Mouse (Mus musculus) heart, postnatal 0 days (tissue): ENCODE results near the gene Kcnk1. TPM values are rescaled to one million over a fixed set of nuclear protein-coding genes. Genes with fewer than 3 reads are reported as not detected.

Experiments used
- ATAC-seq: fragments of 200-750 bp; cut with Nextera tagmentation; 2 replicates; pipeline ENCODE4 v1.8.0; 2017; ENCODE audit warnings: low read depth, moderate number of reproducible peaks, moderate library complexity; ENCODE audit not compliant: insufficient read depth
- DNase-seq: peaks from one replicate; pipeline ENCODE4 v3.0.0-alpha.2; 2016; ENCODE audit warnings: low spot score
- H3K27ac ChIP-seq: fragments of 300-500 bp; sonication (generic); 2 replicates; pipeline ENCODE4 v1.5.1; 2014; ENCODE audit warnings: low read depth, mild to moderate bottlenecking
- H3K27me3 ChIP-seq: fragments of 300-500 bp; sonication (generic); 2 replicates; pipeline ENCODE4 v1.6.1; 2014; ENCODE audit warnings: low read length, mixed read lengths; ENCODE audit not compliant: control insufficient read depth, insufficient read depth
- H3K36me3 ChIP-seq: fragments of 300-500 bp; sonication (generic); replicated peaks from 2 replicates; pipeline ENCODE4 v1.6.1; 2014; ENCODE audit warnings: low read length, mixed read lengths; ENCODE audit not compliant: control insufficient read depth, insufficient read depth
- H3K4me1 ChIP-seq: fragments of 300-500 bp; sonication (generic); 2 replicates; pipeline ENCODE4 v1.6.1; 2014; ENCODE audit warnings: antibody characterized with exemption; ENCODE audit not compliant: control insufficient read depth, insufficient read depth
- H3K4me2 ChIP-seq: fragments of 300-500 bp; sonication (generic); 2 replicates; pipeline ENCODE4 v1.6.1; 2014; ENCODE audit warnings: low read depth, mild to moderate bottlenecking, low read length, moderate library complexity
- H3K4me3 ChIP-seq: fragments of 300-500 bp; sonication (generic); 2 replicates; pipeline ENCODE4 v1.5.1; 2014; ENCODE audit warnings: low read depth, low read length
- H3K9ac ChIP-seq: fragments of 300-500 bp; sonication (generic); replicated peaks from 2 replicates; pipeline ENCODE4 v1.6.1; 2014; ENCODE audit warnings: low read depth, low read length, mixed read lengths
- H3K9me3 ChIP-seq: fragments of 300-500 bp; sonication (generic); replicated peaks from 2 replicates; pipeline ENCODE4 v1.6.1; 2016; ENCODE audit warnings: low read length; ENCODE audit not compliant: control insufficient read depth
- CTCF ChIP-seq: IDR thresholded peaks from 2 replicates; pipeline ENCODE4 v1.5.1; 2016; ENCODE audit warnings: antibody characterized with exemption, control low read depth, low read depth
- EP300 ChIP-seq: IDR thresholded peaks from 2 replicates; pipeline ENCODE4 v1.6.1; 2016; ENCODE audit warnings: antibody characterized with exemption, low read depth
- WGBS: fragments of 180-500 bp; shearing (Covaris S2); extraction: QIAGEN DNeasy Blood & Tissue Kit; methylation state at CpG from one replicate; pipeline ENCODE4 v1.1.7; 2014; 5-methylcytosine and 5-hydroxymethylcytosine counted together
- polyA plus RNA-seq: library from polyadenylated mRNA; unstranded; fragments of >200 nt; fragmentation: Nextera tagmentation; extraction: Ambion mirVana; gene quantifications from 2 replicates; pipeline ENCODE4 v1.2.1, GENCODE M21; 2015
- total RNA-seq: library from RNA; depleted of rRNA; stranded (reverse); fragments of >200 nt; gene quantifications from 2 replicates; pipeline ENCODE4 v1.2.3, GENCODE M21; 2014; ENCODE audit warnings: low replicate concordance; rRNA removed

The Kcnk1 gene
- total RNA-seq (0.12 and 10.5 TPM in 2 replicates), polyA plus RNA-seq (0.55 and 0.78 TPM in 2 replicates)

- H3K4me2 ChIP-seq, result peak within 1 kb of the TSS; percentile 85
- peak within 1 kb of the TSS; percentile 42; the same call in 1 of the 2 replicates for H3K9ac ChIP-seq
- no peaks in the 10 kb centered on the region for H3K9me3 ChIP-seq
- no peak for ATAC-seq
- H3K27ac ChIP-seq, result no peak within 1 kb of the TSS
- peaks cover 65% of the 10 kb centered on the region for H3K27me3 ChIP-seq
- TF ChIP-seq EP300 (no peak), CTCF (no peak)
- no peak for DNase-seq
- peak within 1 kb of the TSS; percentile 53 for H3K4me3 ChIP-seq
- peaks cover 10% of the 10 kb centered on the region for H3K4me1 ChIP-seq
- 1% methylated on average over 61 of the region's 73 CpGs for WGBS
- H3K36me3 ChIP-seq, result no peaks in the 10 kb centered on the region
These were observed at the start of gene Kcnk1 for GRCm38 (mm10) chr8:125995101-125995986. Kcnk1 (plus strand) TSS chr8:125995170.

- Histone ChIP-seq H3K4me3 (no peak overlapping the region), H3K27me3 (0 out of 2 replicates have a peak, but pooled peaks cover 4% of the 10 kb centered on the region), H3K4me2 (no peak overlapping the region), H3K27ac (no peak overlapping the region), H3K9ac (no peak overlapping the region), H3K36me3 (no peaks in the 10 kb centered on the region), H3K9me3 (no peaks in the 10 kb centered on the region), H3K4me1 (no peaks in the 10 kb centered on the region)
- DNase-seq (no peak), ATAC-seq (no peak)
- TF ChIP-seq EP300, result no peak
- no peak for TF ChIP-seq CTCF
- WGBS, result 70% methylated on average over 9 of the region's 9 CpGs
These were observed 46.2 kb upstream of the Kcnk1 start for GRCm38 (mm10) chr8:125948696-125949308.

GRCm38 (mm10) chr8:125950007-125950940 lies 44.7 kb upstream of the Kcnk1 start:
- Histone ChIP-seq H3K4me1 (no peaks in the 10 kb centered on the region), H3K4me2 (no peak overlapping the region), H3K27me3 (0 out of 2 replicates have a peak, but pooled peaks cover 4% of the 10 kb centered on the region), H3K4me3 (no peak overlapping the region), H3K9ac (no peak overlapping the region), H3K36me3 (no peaks in the 10 kb centered on the region), H3K27ac (no peak overlapping the region), H3K9me3 (no peaks in the 10 kb centered on the region)
- TF ChIP-seq EP300 (no peak), CTCF (peak; percentile 100)
- WGBS, result 21% methylated on average over 23 of the region's 23 CpGs
- DNase-seq (peak; percentile 94), ATAC-seq (peak; percentile 81)

- peak; percentile 25 for DNase-seq
- no peak overlapping the region for H3K27ac ChIP-seq
- H3K27me3 ChIP-seq, result 0 out of 2 replicates have a peak, but pooled peaks cover 4% of the 10 kb centered on the region
- 11% methylated on average over 11 of the region's 11 CpGs for WGBS
- no peak for ATAC-seq
- peak; percentile 64 for TF ChIP-seq CTCF
- TF ChIP-seq EP300, result no peak
- no peaks in the 10 kb centered on the region for H3K9me3 ChIP-seq
- H3K36me3 ChIP-seq, result no peaks in the 10 kb centered on the region
- no peak overlapping the region for H3K4me2 ChIP-seq
- H3K9ac ChIP-seq, result no peak overlapping the region
- no peaks in the 10 kb centered on the region for H3K4me1 ChIP-seq
- H3K4me3 ChIP-seq, result no peak overlapping the region
These were observed 39.3 kb upstream of the Kcnk1 start for GRCm38 (mm10) chr8:125955671-125956070.

GRCm38 (mm10) chr8:125956796-125957195 lies 38.2 kb upstream of the Kcnk1 start:
- Histone ChIP-seq H3K9ac (no peak overlapping the region), H3K36me3 (no peaks in the 10 kb centered on the region), H3K4me1 (no peaks in the 10 kb centered on the region), H3K27ac (no peak overlapping the region), H3K4me3 (no peak overlapping the region), H3K9me3 (no peaks in the 10 kb centered on the region), H3K27me3 (no peaks in the 10 kb centered on the region), H3K4me2 (no peak overlapping the region)
- TF ChIP-seq CTCF, result no peak
- DNase-seq (no peak), ATAC-seq (no peak)
- WGBS, result 71% methylated on average over 9 of the region's 9 CpGs
